Mouse (Mus musculus): ENCODE measurements around the gene Zfp770. TPM values are rescaled to one million over a fixed set of nuclear protein-coding genes. Genes with fewer than 3 reads are reported as not detected.
"Not testable (repeated sequence)": the region's sequence is repeated elsewhere in the genome, so short reads cannot be mapped to it uniquely, and the experiment has no call there.

Gene Zfp770
- polyA plus RNA-seq, 1 experiment from 2014 or later, result 2.0 TPM

GRCm38 (mm10) chr2:114228672-114229071 is 27.4 kb upstream of the Zfp770 start:
- DNase-seq (ENCODE audit: low spot score), result no peak
- TF ChIP-seq EP300 (optimal IDR thresholded peaks at IDR 0.05) (no peak), CTCF (IDR thresholded peaks at IDR 0.05; ENCODE audit: low read depth) (no peak)
- Histone ChIP-seq H3K9ac (ENCODE audit: low read length) (no peak overlapping the region), H3K9me3 (ENCODE audit: control insufficient read depth, low read length) (no peaks in the 10 kb centered on the region), H3K4me3 (ENCODE audit: low read depth, low read length) (no peak overlapping the region), H3K36me3 (ENCODE audit: control insufficient read depth, insufficient read depth, low read length) (no peaks in the 10 kb centered on the region), H3K4me1 (replicated peaks; ENCODE audit: control insufficient read depth, insufficient read depth) (no peaks in the 10 kb centered on the region), H3K4me2 (replicated peaks; ENCODE audit: low read depth) (no peak overlapping the region), H3K27me3 (ENCODE audit: control insufficient read depth, insufficient read depth, low read length) (no peaks in the 10 kb centered on the region), H3K27ac (replicated peaks) (no peak overlapping the region)
- no peak for ATAC-seq (ENCODE audit: low FRiP score, low TSS enrichment)
- WGBS, result 87% methylated on average over 2 of the region's 2 CpGs

- Histone ChIP-seq H3K9ac (ENCODE audit: low read length) (no peak overlapping the region), H3K4me3 (ENCODE audit: low read depth, low read length) (no peak overlapping the region), H3K27ac (replicated peaks) (no peak overlapping the region), H3K36me3 (ENCODE audit: control insufficient read depth, insufficient read depth, low read length) (no peaks in the 10 kb centered on the region), H3K4me1 (replicated peaks; ENCODE audit: control insufficient read depth, insufficient read depth) (no peaks in the 10 kb centered on the region), H3K4me2 (replicated peaks; ENCODE audit: low read depth) (no peak overlapping the region), H3K9me3 (ENCODE audit: control insufficient read depth, low read length) (no peaks in the 10 kb centered on the region), H3K27me3 (ENCODE audit: control insufficient read depth, insufficient read depth, low read length) (no peaks in the 10 kb centered on the region)
- TF ChIP-seq CTCF (IDR thresholded peaks at IDR 0.05; ENCODE audit: low read depth), result no peak
- no peak for TF ChIP-seq EP300 (optimal IDR thresholded peaks at IDR 0.05)
- ATAC-seq (ENCODE audit: low FRiP score, low TSS enrichment) (no peak), DNase-seq (ENCODE audit: low spot score) (no peak)
- WGBS, result 58% methylated on average over 6 of the region's 6 CpGs
Measured at GRCm38 (mm10) chr2:114205036-114205435, 3.8 kb upstream of the Zfp770 start.

DNA sequence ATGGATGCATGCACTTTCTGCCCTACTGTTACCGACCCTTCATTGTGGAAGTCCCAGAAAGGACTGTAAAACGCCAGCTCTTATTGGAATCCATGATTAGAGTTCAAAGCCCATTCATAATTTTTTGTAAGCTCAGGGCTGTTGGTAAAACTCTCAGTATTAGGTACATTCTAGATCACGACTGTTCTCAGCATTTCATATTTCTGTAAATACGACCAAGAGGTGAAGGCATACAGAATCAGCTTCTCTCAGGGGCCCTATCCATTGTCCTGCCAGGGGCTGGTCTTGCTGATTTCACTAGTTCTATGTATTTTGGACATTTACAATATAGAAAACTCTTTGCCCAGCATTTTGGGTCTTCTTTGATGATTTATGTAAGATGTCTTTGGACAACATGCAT is 305 bp upstream of the Zfp770 start:
- H3K4me2 ChIP-seq (replicated peaks; ENCODE audit: low read depth), result peak overlapping the region; percentile 69
- no peaks in the 10 kb centered on the region for H3K27me3 ChIP-seq (ENCODE audit: control insufficient read depth, insufficient read depth, low read length)
- H3K27ac ChIP-seq (replicated peaks), result no peak overlapping the region
- no peak for ATAC-seq (ENCODE audit: low FRiP score, low TSS enrichment)
- no peak for DNase-seq (ENCODE audit: low spot score)
- no peaks in the 10 kb centered on the region for H3K4me1 ChIP-seq (replicated peaks; ENCODE audit: control insufficient read depth, insufficient read depth)
- H3K36me3 ChIP-seq (ENCODE audit: control insufficient read depth, insufficient read depth, low read length), result no peaks in the 10 kb centered on the region
- 24% methylated on average over 4 of the region's 4 CpGs for WGBS
- no peak for TF ChIP-seq CTCF (IDR thresholded peaks at IDR 0.05; ENCODE audit: low read depth)
- no peak for TF ChIP-seq EP300 (optimal IDR thresholded peaks at IDR 0.05)
- H3K9me3 ChIP-seq (ENCODE audit: control insufficient read depth, low read length), result no peaks in the 10 kb centered on the region
- peak overlapping the region; percentile 90 for H3K4me3 ChIP-seq (ENCODE audit: low read depth, low read length)
- H3K9ac ChIP-seq (ENCODE audit: low read length), result peak overlapping the region; percentile 94

- Histone ChIP-seq H3K27me3 (ENCODE audit: control insufficient read depth, insufficient read depth, low read length) (no peaks in the 10 kb centered on the region), H3K4me3 (ENCODE audit: low read depth, low read length) (no peak overlapping the region), H3K27ac (replicated peaks) (no peak overlapping the region), H3K9me3 (ENCODE audit: control insufficient read depth, low read length) (no peaks in the 10 kb centered on the region), H3K36me3 (ENCODE audit: control insufficient read depth, insufficient read depth, low read length) (0 out of 2 replicates have a peak, but pooled peaks cover 2% of the 10 kb centered on the region), H3K9ac (ENCODE audit: low read length) (no peak overlapping the region), H3K4me1 (replicated peaks; ENCODE audit: control insufficient read depth, insufficient read depth) (no peaks in the 10 kb centered on the region), H3K4me2 (replicated peaks; ENCODE audit: low read depth) (no peak overlapping the region)
- TF ChIP-seq CTCF (IDR thresholded peaks at IDR 0.05; ENCODE audit: low read depth) (no peak), EP300 (optimal IDR thresholded peaks at IDR 0.05) (no peak)
- no peak for ATAC-seq (ENCODE audit: low FRiP score, low TSS enrichment)
- DNase-seq (ENCODE audit: low spot score), result no peak
- WGBS, result 82% methylated on average over 5 of the region's 5 CpGs
Measured at GRCm38 (mm10) chr2:114196421-114196820, 4.8 kb downstream of the Zfp770 start.

DNA sequence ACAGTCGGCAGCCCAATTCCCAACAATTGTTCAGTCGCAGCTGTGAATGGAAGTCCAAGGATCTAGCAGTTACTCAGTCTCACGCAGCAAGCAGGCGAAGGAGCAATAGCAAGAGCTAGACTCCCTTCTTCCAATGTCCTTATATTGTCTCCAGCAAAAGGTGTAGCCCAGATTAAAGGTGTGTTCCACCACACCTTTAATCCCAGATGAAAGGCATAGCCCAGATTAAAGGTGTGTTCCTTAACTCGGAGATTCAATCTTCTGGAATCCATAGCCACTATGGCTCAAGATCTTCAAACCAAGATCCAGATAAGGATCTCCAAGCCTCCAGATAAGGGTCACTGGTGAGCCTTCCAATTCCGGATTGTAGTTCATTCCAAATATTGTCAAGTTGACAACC is 14.3 kb downstream of the Zfp770 start, which contains the start of gene Aqr:
Gene Aqr, minus strand, starts transcription at position 101 of the 400 bp plus-strand sequence.
- H3K4me3 ChIP-seq (ENCODE audit: low read depth, low read length); H3K27me3 ChIP-seq (ENCODE audit: control insufficient read depth, insufficient read depth, low read length); ATAC-seq (ENCODE audit: low FRiP score, low TSS enrichment); DNase-seq (ENCODE audit: low spot score); H3K9me3 ChIP-seq (ENCODE audit: control insufficient read depth, low read length); H3K9ac ChIP-seq (ENCODE audit: low read length); H3K4me2 ChIP-seq (replicated peaks; ENCODE audit: low read depth); H3K27ac ChIP-seq (replicated peaks); H3K36me3 ChIP-seq (ENCODE audit: control insufficient read depth, insufficient read depth, low read length); H3K4me1 ChIP-seq (replicated peaks; ENCODE audit: control insufficient read depth, insufficient read depth): not testable (repeated sequence)
- WGBS, result 67% methylated on average over 1 of the region's 6 CpGs

- TF ChIP-seq CTCF (IDR thresholded peaks at IDR 0.05; ENCODE audit: low read depth) (no peak), EP300 (optimal IDR thresholded peaks at IDR 0.05) (no peak)
- no peak for DNase-seq (ENCODE audit: low spot score)
Measured at GRCm38 (mm10) chr2:114177802-114178733, 23.2 kb downstream of the Zfp770 start.

More at GRCm38 (mm10) chr2:114177802-114178733, 23.2 kb downstream of the Zfp770 start:
- no peaks in the 10 kb centered on the region for H3K27me3 ChIP-seq (ENCODE audit: control insufficient read depth, insufficient read depth, low read length)
- H3K9ac ChIP-seq (ENCODE audit: low read length), result no peak overlapping the region
- 42% methylated on average over 4 of the region's 4 CpGs for WGBS
- no peak for ATAC-seq (ENCODE audit: low FRiP score, low TSS enrichment)
- H3K9me3 ChIP-seq (ENCODE audit: control insufficient read depth, low read length), result no peaks in the 10 kb centered on the region
- no peak overlapping the region for H3K4me3 ChIP-seq (ENCODE audit: low read depth, low read length)
- no peaks in the 10 kb centered on the region for H3K4me1 ChIP-seq (replicated peaks; ENCODE audit: control insufficient read depth, insufficient read depth)
- no peak overlapping the region for H3K4me2 ChIP-seq (replicated peaks; ENCODE audit: low read depth)
- no peaks in the 10 kb centered on the region for H3K36me3 ChIP-seq (ENCODE audit: control insufficient read depth, insufficient read depth, low read length)
- no peak overlapping the region for H3K27ac ChIP-seq (replicated peaks)

All from stomach, postnatal 0 days (tissue).